Mouse (Mus musculus) ES-E14 (cell line): ENCODE data around the gene Rffl.

Experiments
- CHD2 ChIP-seq: IDR thresholded peaks from 2 replicates; pipeline ENCODE4 v1.6.1; 2014; ENCODE audit warnings: mild to moderate bottlenecking, low read depth, low read length, inconsistent platforms
- HCFC1 ChIP-seq: IDR thresholded peaks from 2 replicates; pipeline ENCODE4 v1.6.1; 2012; ENCODE audit warnings: low read length, inconsistent platforms, borderline replicate concordance; ENCODE audit not compliant: insufficient read depth
- MAFK ChIP-seq: IDR thresholded peaks from 2 replicates; pipeline ENCODE4 v1.6.1; 2014; ENCODE audit warnings: mild to moderate bottlenecking, low read depth, low read length, inconsistent platforms; ENCODE audit not compliant: insufficient read depth
- ZC3H11A ChIP-seq: IDR thresholded peaks from 2 replicates; pipeline ENCODE4 v1.6.1; 2012; ENCODE audit warnings: low read depth, mild to moderate bottlenecking, inconsistent platforms, low read length, borderline replicate concordance
- ZNF384 ChIP-seq: IDR thresholded peaks from 2 replicates; pipeline ENCODE4 v1.6.1; 2012; ENCODE audit warnings: low read depth, low read length, inconsistent platforms

- TF ChIP-seq ZC3H11A (no peak), CHD2 (no peak), MAFK (peak; percentile 88), HCFC1 (no peak), ZNF384 (no peak)
Measured at GRCm38 (mm10) chr11:82755919-82756318, 115.1 kb downstream of the Rffl start.
